Mouse (Mus musculus) CD8-positive naive resting alpha-beta T cell, adult 2 months (primary cell): ENCODE results near the gene Smim24.

ENCODE experiments used
- DNase-seq, 2 experiments: peaks; one replicate each; pipeline ENCODE4 v3.0.0; 2022; ENCODE audit warnings: low read depth in 2 of 2, low spot score in 2 of 2

The Smim24 gene

DNA sequence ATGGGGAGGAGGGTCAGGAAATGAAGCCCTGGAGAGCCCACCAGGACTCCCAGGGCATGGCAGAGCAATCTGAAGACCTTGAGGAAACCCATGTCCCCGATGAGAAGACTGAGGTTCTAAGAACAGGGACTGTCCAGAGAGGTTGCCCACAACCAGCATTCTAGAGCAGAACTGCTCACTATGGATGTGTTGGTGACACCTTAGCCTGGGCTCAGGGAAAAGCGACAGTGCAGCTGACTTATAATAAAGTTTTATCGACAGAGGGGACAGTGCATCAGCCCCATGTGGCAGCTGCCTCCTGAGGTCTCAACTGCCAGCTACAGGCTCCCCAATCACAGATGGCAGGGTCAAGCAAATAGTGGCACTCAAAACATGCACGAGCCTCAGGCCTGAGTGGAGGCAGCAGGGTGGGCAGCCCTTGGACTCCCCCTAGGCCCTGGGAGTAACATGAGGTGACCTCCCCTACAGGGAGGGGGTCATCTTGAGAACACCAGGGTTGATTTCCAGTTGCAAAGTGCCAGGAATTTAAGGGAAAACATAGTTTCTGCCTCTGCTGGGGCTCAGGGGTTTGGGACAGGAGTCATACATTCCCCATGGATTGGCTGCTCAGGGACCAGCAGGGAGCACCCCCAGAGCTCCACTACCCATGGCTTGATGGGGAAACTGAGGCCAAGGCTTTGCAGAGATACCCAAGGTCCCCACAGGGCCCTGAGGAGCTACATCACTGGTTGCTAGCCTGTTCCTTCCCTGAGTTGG lies 28.4 kb downstream of the Smim24 start:
- no peak for DNase-seq

DNA sequence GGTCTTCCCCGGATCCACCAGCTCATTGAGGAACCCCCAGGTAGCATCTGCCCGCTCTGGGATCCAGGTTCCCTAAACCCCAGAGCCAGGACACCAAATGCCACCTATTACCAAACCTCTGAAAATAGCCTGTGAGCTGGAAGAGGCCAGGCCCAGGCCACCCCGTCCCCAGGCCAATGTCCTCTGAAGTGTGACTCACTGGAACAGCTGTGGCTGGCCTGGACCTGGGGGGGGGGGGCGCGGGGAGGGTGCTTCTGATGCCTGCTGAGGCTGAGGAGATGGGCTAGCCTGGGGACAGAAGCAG lies 28.9 kb downstream of the Smim24 start:
- no peak for DNase-seq

DNA sequence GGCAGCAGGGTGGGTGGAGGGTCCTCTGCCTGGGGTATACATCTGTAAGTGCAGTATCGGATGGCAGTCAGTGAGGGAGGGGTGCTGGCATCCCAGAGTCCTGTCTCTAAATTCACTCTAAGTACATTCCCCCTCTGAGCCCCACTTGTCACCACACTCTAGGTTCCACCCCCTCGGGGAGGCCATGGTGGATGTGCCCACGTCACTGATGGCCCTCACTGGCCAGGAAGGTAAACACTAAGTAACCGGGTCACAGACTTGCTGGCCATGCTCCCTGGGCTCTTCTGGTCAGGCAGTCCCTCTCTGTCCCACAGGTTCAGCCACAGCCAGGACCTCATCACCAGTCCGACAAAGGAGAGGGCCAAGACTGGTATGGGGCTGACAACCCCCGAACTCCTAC lies 29.3 kb downstream of the Smim24 start:
- no peak for DNase-seq

DNA sequence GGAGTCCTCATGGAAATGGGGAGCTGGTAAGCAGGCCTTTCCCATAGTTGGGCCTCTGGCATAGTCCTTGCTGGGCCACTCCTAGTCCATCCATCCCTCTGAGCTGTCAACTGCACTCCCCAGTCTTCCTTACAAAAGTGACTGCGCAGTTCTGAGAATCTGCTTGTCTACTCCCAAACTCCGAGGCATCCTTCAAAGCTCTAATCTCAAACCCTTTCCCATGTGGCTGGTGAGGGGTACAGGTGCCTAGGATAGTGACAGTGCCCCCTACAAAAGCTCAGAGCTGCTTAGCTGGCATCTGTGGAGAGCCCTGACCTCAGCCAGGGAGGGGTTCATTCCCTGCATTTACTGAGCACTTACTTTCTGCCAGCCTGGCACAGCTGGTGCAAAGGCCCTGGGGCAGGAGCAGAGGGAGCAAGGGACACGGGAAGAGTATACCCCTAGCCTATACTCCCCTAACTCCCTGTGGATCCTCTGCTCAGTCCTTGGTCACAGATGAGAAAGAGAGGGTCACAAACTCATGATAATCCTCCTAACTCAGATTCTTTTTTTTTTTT lies 29.9 kb downstream of the Smim24 start:
- no peak for DNase-seq

DNA sequence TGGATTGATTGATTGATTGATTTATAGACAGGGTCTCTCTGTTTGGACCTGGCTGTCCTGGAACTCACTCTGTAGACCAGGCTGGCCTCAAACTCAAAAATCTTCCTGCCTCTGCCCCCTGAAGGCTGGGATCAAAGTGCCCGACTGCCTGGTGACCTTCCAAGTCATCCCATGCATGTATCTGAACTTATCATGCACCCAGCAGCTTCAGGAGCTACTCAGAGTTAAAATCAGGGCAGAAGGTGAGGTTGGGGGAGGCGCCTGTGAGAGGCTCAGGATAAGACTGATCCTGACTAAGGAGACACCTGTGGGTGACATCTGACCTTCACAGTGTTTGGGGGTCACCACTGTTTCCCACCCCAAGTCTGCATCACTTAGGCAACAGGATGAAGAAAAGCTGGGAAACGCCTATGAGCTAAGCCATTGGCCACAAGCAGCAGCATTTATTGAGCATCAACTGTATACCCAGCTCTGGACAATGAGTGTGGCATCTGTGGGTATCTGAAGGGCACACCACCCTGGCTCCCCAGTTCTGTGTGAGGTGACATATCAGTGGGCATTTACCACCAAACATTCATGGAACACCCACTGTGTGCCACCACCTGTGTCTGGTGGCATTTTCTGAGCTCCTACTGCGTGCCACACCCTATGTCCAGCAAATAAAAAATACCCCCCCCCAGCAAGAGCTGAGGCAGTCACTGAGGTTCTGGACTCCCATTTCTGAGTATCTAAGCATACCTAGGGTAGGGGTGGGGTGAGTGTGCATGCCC lies 30.8 kb downstream of the Smim24 start:
- no peak for DNase-seq

DNA sequence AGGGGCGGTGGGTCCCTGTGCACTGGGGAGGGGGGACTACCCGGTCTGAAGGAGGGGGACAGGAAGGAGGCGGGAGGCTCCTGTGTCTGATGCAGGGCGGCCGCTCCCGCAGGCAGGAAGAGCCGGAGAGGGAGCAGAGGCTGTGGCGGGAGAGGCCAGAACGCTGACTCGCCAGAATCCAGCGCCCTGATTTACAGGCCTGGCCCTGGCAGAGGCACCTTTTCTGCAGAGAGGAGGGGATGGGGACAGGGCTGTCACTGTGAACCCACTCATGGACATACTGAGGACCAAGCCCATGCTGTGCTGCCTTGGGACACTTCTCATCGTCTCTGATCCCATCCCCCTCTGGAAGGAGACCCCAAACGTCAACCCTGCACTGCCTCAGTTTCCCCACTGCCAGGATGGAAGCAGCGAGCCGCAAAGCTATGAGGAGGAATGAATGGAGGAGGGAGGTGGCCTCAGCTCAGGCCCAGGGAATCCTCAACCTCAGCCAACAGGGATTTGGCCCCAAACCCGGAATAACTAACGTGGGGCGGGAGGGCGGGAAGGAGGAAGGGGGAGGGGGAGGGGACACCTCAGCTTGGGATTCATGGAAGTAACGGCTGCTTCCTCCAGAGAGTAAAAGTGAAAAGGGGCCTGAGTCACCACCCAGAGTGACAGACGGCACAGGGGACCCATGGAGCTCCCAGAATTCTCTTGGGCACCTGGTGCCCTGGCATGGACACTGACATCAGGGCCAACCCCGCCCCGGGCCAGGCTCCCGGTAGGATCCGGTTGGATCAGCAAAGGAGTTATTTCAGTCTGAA lies 31.6 kb downstream of the Smim24 start:
- DNase-seq = no peak

DNA sequence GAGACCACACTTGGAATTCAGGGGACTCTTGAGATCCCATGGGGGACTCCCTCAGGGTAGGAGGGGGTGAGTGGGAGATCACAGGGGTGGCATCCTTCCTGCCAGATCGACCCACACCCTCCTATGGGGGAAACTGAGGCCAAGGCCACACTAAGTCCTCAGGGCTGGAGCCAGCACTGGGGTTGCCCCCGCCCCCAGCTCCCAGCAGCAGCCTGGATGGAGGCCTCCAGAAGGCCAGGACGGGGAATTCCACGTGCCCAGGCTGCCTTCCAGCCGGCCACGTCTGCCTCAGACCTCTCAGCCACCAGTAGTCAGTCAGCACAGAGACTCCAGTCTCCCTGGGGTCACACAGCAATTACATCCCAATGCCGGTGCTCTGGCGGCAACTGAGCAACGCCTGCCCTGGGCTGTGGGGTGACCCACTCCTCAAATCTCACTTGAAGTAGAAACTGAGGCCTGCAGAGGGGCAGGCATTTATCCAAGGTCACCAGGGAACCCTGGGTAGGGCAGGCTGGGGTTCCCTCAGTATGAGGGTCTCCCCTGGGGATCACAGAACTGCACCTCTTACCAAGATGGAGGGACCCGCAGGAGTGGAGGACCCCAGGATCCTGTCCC lies 32.5 kb downstream of the Smim24 start:
- no peak for DNase-seq

DNA sequence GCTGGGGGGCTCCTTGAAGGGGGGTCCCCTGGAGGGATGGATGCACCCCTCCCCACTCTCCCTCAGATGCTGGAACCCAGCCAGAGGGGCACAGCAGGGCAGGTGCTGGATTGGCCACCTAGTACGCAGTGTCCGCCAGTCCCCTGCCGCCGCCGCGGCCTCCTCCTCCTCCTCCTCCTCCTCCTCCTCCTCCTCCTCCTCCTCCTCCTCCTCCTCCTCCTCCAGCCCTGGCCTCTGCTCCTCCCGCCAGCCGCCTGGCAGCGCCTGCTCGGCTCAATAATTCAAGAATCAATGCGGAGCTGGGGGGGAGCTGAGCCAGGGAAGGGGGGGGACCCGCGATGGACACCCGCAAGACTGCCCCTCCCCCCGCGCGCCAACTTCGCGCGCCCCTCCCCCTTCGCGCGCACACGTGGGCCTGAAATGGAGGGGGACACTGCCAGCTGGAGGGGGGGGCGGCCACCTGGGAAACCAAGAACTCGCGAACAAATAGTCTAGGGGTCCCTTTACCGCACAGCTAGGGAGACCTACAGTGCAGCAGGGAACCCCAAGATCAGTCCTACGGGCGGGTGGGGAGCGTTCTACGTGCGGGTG lies 33.3 kb downstream of the Smim24 start:
- DNase-seq = no peak

DNA sequence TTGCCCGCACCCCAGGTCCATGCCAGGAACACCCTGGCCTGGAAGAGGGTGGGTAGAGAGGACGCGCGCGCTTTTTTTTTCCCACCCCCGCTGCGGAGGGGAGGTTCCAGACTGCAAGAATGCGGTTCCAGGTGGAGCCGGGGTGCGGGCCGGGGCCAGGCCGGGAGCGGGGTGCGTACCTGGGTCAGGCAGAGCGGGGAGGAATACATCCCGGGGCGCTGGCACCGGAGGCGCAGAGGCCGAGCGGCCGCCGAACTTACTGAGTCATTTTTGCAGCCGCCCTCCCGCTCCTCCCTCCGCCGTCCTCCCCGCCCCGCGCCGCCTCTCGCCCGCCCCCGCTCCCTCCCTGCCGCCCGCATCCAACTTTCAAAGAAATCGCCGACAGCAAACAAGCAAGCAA lies 34.0 kb downstream of the Smim24 start:
- DNase-seq = no peak

DNA sequence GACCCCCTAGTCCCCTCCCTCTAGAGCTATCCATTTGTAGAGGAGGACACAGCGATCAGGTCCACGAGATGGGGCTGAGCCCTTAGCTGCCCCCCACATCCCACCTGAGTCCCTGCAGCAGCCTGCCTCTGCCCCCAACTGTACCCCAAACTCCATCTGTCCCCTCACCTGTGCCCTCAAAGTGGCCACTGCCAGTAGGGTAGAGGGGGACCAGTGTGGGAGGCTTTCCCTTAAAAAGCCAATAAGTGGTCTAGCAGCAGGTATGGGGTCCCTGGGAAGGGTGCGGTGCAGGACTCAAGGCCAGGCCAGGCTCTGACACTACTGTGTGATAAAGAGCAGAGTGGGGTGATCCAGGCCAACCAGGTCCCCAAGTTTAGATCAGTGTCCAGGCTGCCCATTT lies 34.5 kb downstream of the Smim24 start:
- DNase-seq = no peak

DNA sequence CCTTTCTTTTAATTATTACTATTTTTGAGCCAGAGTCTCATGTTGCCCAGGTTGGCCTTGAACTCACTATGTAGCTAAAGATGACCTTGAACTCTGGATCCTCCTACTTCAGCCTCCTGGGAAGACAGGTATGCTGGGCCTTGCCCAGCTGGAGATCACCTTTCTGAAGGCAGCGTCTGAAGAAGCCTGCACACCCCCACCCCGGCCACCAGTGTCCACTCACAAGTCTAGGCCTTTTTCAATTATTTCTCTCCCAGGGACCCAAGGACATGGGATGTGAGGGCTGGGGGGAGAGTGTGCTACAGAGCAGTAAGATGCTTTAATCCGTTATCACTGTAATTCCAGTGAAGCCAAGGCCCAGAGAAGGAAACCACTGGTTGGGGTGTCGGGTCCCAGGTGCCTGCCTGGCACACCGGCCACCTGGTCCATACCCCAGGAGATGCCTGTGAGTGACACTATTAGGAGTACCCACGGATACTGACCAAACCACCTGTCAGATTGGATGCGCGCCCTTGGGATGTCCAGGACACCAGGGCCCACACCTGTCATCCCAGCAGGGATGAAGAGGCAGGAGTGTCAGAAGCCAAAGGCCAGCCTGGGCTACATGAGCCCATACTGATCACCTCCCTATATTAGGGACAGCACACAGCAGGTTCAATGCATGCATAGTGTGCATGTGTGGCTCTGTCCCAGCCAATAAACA lies 35.1 kb downstream of the Smim24 start:
- no peak for DNase-seq

DNA sequence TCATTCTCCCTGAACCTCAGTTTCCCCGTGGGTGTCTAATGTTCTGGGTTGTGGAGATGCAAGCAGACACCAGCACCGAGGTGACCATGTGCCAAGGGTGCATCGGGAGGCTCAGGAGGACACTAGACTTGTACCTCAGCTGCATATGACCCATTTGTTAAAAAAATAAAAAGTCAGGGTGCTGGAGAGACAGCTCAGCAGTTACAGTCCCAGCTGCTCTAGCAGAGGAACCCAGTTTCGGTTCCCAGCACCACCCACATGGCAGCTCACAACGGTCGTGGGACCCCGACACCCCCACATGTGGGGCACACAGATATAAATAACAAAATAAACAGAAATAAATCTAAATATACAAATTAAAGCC lies 35.6 kb downstream of the Smim24 start:
- DNase-seq = no peak

DNA sequence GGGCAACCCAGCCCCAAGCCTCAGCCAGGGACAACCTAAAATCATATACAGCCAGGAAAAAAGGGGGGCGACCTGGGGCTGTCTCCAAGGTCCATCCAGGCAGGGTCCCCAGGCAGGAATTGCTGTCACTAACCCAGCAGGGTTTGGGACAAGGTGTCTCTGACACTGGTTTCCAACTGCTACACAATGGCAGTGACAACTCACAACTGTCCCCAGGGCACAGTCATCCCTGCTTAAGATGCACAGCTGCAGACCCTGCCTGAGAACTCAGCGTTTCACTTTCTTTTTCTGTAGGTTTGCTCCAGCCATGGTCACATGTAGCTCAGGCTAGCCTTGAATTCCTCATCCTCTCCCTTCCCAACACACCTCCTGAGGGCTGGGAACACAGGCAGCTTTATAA lies 36.2 kb downstream of the Smim24 start:
- no peak for DNase-seq

DNA sequence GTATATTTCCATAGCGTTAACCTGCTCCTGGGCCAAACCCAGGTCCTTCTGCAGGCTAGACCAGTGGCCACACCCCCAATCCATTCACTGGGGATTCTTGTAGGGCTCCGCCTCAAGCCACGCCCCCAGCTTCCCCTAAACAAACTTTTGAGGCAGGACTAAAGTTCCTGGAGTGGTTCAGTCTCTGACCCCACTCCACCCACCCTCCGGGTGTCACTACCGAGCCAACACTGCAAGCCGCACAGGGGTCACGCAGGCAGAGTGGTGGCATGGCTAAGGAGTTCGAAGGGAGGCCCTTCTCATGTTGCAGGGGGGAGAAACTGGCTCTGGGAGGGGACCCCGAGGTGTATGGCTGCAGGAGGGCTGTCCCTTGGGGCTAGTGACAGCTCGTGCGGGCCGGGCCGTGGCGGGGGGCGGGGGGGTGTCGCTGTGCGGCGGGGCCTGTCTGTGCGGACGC lies 36.8 kb downstream of the Smim24 start:
- peak; percentile 25 to 38 for DNase-seq

DNA sequence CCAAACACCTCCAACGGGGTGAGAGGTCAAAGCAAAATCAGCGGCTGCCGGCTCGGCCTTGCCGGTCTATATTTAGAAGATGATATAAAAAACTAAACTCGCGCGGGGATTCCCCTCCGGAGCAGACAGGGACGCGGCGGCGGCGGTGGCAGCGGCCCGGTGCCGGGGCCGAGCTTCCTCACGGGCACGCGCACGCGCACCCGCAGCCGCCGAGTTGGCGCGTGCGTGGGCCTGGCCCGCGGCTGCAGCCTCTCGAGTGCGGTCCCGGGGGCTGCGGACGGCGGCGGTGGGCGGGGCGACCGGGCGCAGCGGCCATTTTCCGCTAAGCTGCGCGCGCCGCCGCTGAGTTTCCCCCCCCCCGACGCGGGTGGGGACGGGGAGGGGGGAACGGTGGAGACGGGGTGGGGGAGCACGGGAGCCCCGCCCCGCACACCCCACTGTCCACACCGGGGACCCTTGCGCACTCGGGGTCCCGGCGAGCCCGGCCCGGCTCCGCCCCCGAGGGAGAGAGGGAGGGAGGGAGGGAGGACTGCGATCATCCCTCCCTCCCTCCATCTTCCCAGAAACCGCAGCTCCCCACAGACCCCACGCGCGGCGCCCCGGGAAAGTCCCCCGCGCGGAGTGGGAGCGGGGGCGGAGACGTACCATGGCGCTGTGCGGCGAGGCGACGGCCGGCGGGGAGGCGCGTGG lies 37.4 kb downstream of the Smim24 start:
- peak; percentile 47 to 56 for DNase-seq

DNA sequence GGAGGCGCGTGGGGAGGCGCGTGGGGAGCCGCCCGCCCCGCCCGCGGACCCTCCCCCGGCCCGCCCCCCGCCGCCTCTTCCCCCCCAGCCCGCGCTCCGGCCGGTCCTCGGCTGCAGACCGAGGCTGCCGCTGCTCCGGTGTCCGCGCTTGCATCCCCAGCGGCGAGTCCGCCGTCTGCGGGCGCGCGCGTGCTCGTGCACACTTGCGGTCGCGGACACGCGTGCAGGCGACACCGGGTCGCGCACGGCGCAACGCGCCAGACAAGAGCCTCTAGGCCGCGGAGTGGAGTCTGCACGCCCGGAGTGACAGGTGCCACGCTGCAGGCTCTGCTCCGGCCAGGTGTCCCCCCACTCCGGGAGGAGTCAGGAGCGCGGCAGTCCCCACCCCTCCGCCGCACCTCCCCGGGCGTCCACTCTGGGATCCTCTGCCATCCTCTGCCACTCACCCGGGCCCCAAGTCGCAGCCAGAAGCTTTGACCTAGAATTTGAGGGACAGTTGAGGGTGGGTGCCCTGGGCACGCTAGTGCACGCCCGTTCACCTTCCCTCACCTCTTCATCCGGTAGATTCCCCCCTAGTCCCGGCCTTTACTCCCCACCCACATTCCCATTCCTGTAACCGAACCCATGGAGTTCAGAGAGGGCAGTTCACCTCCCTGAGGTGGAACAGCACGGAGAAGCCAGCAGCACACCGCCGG lies 38.1 kb downstream of the Smim24 start:
- DNase-seq = peak in 1 of 2 experiments; percentile 39

DNA sequence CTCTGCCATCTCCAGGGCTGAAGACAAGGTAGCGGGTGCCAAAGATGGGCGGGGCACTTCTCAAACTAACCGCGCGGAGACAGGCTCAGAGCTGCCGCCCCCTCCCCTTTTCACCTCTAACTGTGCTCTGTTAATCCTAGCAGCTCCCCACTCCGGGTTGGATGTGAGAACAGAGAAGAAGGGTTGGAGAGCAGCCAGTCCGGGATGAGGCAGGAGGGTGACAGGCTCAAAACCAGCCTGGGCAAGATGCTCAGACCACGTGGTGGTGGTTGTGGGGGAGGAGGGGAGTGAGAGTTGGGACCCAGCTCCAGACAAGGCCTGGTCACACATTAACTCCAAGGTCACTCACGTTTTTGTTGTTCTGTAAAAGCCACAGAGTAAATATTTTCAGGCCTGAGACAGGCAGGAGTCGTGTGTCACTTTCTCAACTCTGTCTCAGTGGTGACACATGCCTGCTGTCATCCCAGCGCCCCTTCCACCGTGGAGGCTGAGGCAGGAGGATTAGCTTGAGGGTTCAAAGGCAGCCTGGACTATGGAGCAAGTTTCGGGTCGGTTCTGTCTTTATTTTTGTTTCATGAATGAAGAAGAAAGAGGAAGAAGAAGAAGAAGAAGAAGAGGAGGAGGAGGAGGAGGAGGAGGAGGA lies 38.8 kb downstream of the Smim24 start:
- no peak for DNase-seq

DNA sequence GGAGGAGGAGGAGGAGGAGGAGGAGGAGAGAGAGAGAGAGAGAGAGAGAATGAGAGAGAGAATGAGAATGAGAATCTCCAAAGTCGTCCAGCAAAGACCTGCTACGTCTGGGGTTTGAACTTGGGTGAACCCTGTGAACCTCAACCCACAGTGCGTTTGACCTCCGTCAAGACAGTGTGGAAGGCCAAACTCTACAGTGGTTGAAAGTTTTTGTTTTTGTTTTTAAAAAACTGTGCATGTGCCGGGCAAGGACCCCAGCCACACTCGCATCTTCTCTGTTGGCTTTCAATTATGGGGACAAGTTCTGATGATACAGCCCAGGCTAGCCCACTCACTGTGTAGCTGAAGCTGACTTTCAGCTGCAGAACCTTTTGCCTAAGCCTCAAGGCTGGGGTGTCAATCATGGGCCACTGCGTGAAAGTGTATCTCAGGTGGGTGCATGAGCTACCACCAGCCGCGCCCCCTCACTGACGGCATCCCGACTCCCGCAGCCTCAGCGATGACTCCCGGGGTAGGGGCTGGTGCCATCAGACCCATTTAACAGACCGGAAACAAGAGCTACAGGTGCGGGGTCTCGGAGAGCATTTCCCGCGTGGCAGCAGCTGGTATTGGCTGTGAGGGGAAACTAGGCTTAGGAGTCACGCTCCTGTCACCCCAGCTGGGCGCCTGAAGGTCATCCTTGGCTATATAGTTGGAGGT lies 39.5 kb downstream of the Smim24 start:
- DNase-seq = no peak
